Mouse (Mus musculus): ENCODE data around the gene Scn8a. TPM values are rescaled to one million over a fixed set of nuclear protein-coding genes. Genes with fewer than 3 reads are reported as not detected.

The Scn8a gene
- polyA plus RNA-seq, 1 experiment: not detected

- TF ChIP-seq POLR2A (IDR thresholded peaks at IDR 0.05; ENCODE audit: borderline replicate concordance, low read depth, low read length): no peak
- no peak for TF ChIP-seq CTCF (IDR thresholded peaks at IDR 0.05; ENCODE audit: low read depth, low read length)
- no peak overlapping the region for H3K4me3 ChIP-seq (ENCODE audit: insufficient read depth, low read length)
- H3K27ac ChIP-seq (ENCODE audit: insufficient read depth, low read depth, low read length): no peak overlapping the region
- H3K4me1 ChIP-seq (ENCODE audit: control insufficient read depth, insufficient read depth, low read length): peaks cover 29% of the 10 kb centered on the region
Observed at GRCm38 (mm10) chr15:101081035-101081548, 211.4 kb downstream of the Scn8a start.

GRCm38 (mm10) chr15:101082236-101082635 lies 212.6 kb downstream of the Scn8a start:
- peaks cover 38% of the 10 kb centered on the region for H3K4me1 ChIP-seq (ENCODE audit: control insufficient read depth, insufficient read depth, low read length)
- no peak overlapping the region for H3K4me3 ChIP-seq (ENCODE audit: insufficient read depth, low read length)
- TF ChIP-seq CTCF (IDR thresholded peaks at IDR 0.05; ENCODE audit: low read depth, low read length): no peak
- TF ChIP-seq POLR2A (IDR thresholded peaks at IDR 0.05; ENCODE audit: borderline replicate concordance, low read depth, low read length): no peak
- H3K27ac ChIP-seq (ENCODE audit: insufficient read depth, low read depth, low read length): no peak overlapping the region

- Histone ChIP-seq H3K27ac (ENCODE audit: insufficient read depth, low read depth, low read length) (no peak overlapping the region), H3K4me1 (ENCODE audit: control insufficient read depth, insufficient read depth, low read length) (peaks cover 41% of the 10 kb centered on the region), H3K4me3 (ENCODE audit: insufficient read depth, low read length) (no peak overlapping the region)
- no peak for TF ChIP-seq CTCF (IDR thresholded peaks at IDR 0.05; ENCODE audit: low read depth, low read length)
Observed at GRCm38 (mm10) chr15:101084499-101084898, 214.8 kb downstream of the Scn8a start.

- Histone ChIP-seq H3K4me1 (ENCODE audit: control insufficient read depth, insufficient read depth, low read length) (peaks cover 34% of the 10 kb centered on the region), H3K27ac (ENCODE audit: insufficient read depth, low read depth, low read length) (no peak overlapping the region), H3K4me3 (ENCODE audit: insufficient read depth, low read length) (no peak overlapping the region)
- TF ChIP-seq POLR2A (IDR thresholded peaks at IDR 0.05; ENCODE audit: borderline replicate concordance, low read depth, low read length) (no peak), CTCF (IDR thresholded peaks at IDR 0.05; ENCODE audit: low read depth, low read length) (no peak)
Observed at GRCm38 (mm10) chr15:101086451-101086850, 216.8 kb downstream of the Scn8a start.

GRCm38 (mm10) chr15:101086956-101087355 lies 217.3 kb downstream of the Scn8a start:
- Histone ChIP-seq H3K4me1 (ENCODE audit: control insufficient read depth, insufficient read depth, low read length) (peaks cover 33% of the 10 kb centered on the region), H3K4me3 (ENCODE audit: insufficient read depth, low read length) (no peak overlapping the region)
- TF ChIP-seq POLR2A (IDR thresholded peaks at IDR 0.05; ENCODE audit: borderline replicate concordance, low read depth, low read length): no peak
- no peak for TF ChIP-seq CTCF (IDR thresholded peaks at IDR 0.05; ENCODE audit: low read depth, low read length)

GRCm38 (mm10) chr15:101088291-101088690 lies 218.6 kb downstream of the Scn8a start:
- no peak overlapping the region for H3K4me3 ChIP-seq (ENCODE audit: insufficient read depth, low read length)
- peaks cover 31% of the 10 kb centered on the region for H3K4me1 ChIP-seq (ENCODE audit: control insufficient read depth, insufficient read depth, low read length)
- TF ChIP-seq CTCF (IDR thresholded peaks at IDR 0.05; ENCODE audit: low read depth, low read length) (no peak), POLR2A (IDR thresholded peaks at IDR 0.05; ENCODE audit: borderline replicate concordance, low read depth, low read length) (no peak)
- no peak overlapping the region for H3K27ac ChIP-seq (ENCODE audit: insufficient read depth, low read depth, low read length)

More at GRCm38 (mm10) chr15:101086956-101087355, 217.3 kb downstream of the Scn8a start:
- no peak overlapping the region for H3K27ac ChIP-seq (ENCODE audit: insufficient read depth, low read depth, low read length)

- Histone ChIP-seq H3K4me3 (ENCODE audit: insufficient read depth, low read length) (no peak overlapping the region), H3K27ac (ENCODE audit: insufficient read depth, low read depth, low read length) (no peak overlapping the region), H3K4me1 (ENCODE audit: control insufficient read depth, insufficient read depth, low read length) (peaks cover 25% of the 10 kb centered on the region)
- TF ChIP-seq CTCF (IDR thresholded peaks at IDR 0.05; ENCODE audit: low read depth, low read length) (no peak), POLR2A (IDR thresholded peaks at IDR 0.05; ENCODE audit: borderline replicate concordance, low read depth, low read length) (no peak)
Observed at GRCm38 (mm10) chr15:101091551-101091950, 221.9 kb downstream of the Scn8a start.

GRCm38 (mm10) chr15:101092121-101092828 lies 222.6 kb downstream of the Scn8a start:
- Histone ChIP-seq H3K4me3 (ENCODE audit: insufficient read depth, low read length) (no peak overlapping the region), H3K27ac (ENCODE audit: insufficient read depth, low read depth, low read length) (no peak overlapping the region), H3K4me1 (ENCODE audit: control insufficient read depth, insufficient read depth, low read length) (peaks cover 19% of the 10 kb centered on the region)
- TF ChIP-seq POLR2A (IDR thresholded peaks at IDR 0.05; ENCODE audit: borderline replicate concordance, low read depth, low read length) (no peak), CTCF (IDR thresholded peaks at IDR 0.05; ENCODE audit: low read depth, low read length) (no peak)

GRCm38 (mm10) chr15:101092829-101093648 lies 223.4 kb downstream of the Scn8a start:
- TF ChIP-seq POLR2A (IDR thresholded peaks at IDR 0.05; ENCODE audit: borderline replicate concordance, low read depth, low read length): no peak
- TF ChIP-seq CTCF (IDR thresholded peaks at IDR 0.05; ENCODE audit: low read depth, low read length): no peak
- H3K4me3 ChIP-seq (ENCODE audit: insufficient read depth, low read length): no peak overlapping the region
- no peak overlapping the region for H3K27ac ChIP-seq (ENCODE audit: insufficient read depth, low read depth, low read length)
- H3K4me1 ChIP-seq (ENCODE audit: control insufficient read depth, insufficient read depth, low read length): peaks cover 13% of the 10 kb centered on the region

GRCm38 (mm10) chr15:101093988-101094387 lies 224.3 kb downstream of the Scn8a start:
- TF ChIP-seq POLR2A (IDR thresholded peaks at IDR 0.05; ENCODE audit: borderline replicate concordance, low read depth, low read length) (no peak), CTCF (IDR thresholded peaks at IDR 0.05; ENCODE audit: low read depth, low read length) (no peak)
- no peak overlapping the region for H3K4me3 ChIP-seq (ENCODE audit: insufficient read depth, low read length)
- H3K27ac ChIP-seq (ENCODE audit: insufficient read depth, low read depth, low read length): no peak overlapping the region
- H3K4me1 ChIP-seq (ENCODE audit: control insufficient read depth, insufficient read depth, low read length): peaks cover 16% of the 10 kb centered on the region
